Mouse (Mus musculus): ENCODE measurements around the gene Zmiz1.

- TF ChIP-seq POLR2A (IDR thresholded peaks at IDR 0.05; ENCODE audit: borderline replicate concordance, extremely low read depth, low read depth, low read length) (no peak), CTCF (IDR thresholded peaks at IDR 0.05; ENCODE audit: insufficient read depth, low read length) (no peak)
These were observed 50.6 kb downstream of the Zmiz1 start for GRCm38 (mm10) chr14:25509450-25510129.
